Mouse (Mus musculus) fat pad, adult 2 months (tissue): ENCODE data around the gene 4930558C23Rik.
A peak's percentile ranks its signal among the peaks of the same experiment; 100 is the strongest.
"Not testable (repeated sequence)": the region's sequence is repeated elsewhere in the genome, so short reads cannot be mapped to it uniquely, and the experiment has no call there.

Experiments used
- DNase-seq: peaks from one replicate; pipeline ENCODE4 v3.0.0-alpha.2; 2011; ENCODE audit warnings: low read depth, low spot score; ENCODE audit errors: extremely low read depth

4930558C23Rik gene

DNA sequence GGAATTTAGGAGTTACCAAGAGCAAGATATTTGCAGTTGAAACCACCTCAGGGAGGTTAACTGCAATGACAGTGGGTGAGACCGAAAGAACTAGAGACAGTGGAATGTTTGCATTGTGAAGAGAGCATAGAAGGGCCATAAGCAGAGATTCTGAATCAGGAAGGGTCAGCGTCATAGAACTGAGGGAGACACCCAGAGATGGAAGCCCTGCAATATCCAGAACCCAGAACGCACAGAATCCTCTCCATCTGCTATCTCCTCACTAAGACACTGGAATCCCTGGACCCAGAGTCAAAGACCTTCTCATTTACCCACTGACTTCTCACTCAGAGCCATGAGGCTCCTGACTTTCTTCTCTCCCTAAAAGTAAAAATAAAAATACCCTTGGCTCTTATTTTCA is at the start of gene 4930558C23Rik:
TSS of gene 4930558C23Rik (minus strand) at position 101 of the 400 bp plus-strand sequence.
- no peak for DNase-seq

DNA sequence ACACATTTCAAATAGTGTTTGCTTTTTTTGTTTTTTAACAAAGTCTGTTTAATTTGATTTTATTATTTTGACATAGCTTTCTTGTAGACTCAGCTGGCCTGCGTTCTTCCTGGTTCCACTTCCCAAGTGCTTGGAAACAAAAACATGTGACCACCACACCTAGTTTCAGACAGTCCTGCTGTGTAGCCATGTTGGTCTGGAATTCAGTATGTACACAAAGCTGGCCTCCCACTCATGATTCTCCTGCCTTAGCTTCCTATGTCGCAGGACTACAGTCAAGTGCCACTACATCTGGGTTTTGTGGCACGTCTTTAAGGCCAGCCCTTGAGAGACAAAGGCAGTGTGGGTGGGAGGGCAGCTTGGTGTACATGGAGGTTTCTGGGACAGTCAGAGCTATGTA is 48.3 kb upstream of the 4930558C23Rik start:
- DNase-seq, result no peak

DNA sequence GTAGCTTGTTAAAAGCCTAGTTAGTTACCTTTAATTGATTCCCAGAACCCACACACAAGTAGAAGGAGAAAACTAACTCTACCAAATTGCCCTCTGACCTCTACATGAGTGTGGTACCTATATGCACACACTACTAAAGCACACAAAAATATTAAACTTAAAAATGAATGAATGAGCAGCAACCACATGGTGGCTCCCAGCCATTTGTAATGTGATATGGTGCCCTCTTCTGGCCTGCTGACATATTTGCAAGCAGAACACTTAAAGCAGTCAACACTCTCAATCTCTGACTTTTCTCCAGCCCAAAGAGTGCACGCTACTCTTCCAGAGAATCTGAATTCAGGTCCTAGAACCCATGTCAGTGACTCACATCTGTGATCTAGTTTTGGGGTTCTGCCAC is 47.8 kb upstream of the 4930558C23Rik start:
- DNase-seq, result no peak

DNA sequence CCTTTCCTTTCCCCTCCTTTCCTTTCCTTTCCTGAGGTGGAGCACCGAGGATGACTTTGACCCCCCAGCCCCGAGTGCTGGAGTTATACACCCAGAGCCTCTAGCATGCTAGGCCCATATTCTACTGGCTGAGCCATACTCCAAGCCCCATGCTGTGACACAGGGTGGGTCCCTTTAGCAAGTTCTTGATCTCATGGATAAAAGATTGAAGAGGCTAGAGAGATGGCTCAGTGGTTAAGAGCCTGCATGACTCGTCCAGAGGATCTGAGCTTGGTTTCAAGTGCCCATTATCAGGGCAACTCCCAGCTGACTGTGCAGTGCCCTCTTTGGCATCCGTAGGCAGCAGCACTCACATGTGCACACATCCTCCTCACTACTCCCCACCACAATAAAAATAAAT is 42.7 kb upstream of the 4930558C23Rik start:
- DNase-seq, result no peak

DNA sequence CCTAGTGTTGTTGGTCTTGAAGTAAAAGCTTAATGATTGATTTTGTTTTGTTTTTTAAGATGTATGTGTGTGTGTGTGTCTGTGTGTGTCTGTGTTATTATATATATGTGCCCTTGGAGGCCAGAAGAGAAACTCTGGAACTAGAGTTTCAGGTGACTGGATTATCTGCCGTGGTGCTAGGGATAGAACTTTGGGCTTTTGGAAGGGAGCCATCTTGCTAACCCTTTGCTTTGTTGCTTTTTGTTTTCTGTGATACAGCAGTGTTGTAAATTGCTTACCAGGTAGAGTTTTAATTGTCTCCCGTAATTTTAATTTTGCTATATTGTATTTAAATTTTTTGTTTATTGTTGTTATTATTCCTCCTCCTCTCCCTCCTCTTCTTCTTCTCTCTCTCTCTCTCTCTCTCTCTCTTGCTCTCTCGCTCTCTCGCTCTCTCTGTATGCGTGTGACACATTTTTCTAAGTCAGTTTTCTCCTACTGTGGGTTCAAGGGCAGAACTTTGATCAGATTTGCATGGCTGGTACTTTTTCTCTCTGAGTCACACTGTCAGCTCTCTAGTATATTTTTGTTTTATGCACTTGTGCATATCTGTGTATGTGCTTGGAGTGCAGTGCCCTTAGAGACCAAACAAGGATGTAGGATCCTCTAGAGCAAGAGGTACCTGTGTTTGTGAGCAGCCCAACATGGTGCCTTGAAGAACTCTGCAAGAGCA is 39.9 kb upstream of the 4930558C23Rik start:
- DNase-seq, result no peak

DNA sequence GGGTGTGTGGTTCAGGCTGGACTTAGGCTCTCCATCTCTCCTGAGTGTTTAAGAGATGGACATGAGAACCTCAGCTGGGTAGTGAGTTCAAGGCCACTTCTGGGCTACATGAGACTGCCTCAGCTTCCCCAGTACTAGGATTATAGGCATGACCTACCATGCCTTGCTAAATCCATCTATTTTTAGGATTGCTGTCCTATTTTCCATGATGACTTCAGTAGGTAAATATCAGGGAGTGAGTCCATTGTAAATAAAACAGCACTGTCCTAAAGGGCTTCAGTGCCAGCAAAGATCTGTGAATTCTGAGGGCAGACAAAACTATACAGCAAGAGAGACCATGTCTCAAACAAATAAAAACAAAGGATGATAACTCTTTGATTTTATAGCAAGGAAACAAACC is 37.0 kb upstream of the 4930558C23Rik start:
- DNase-seq, result no peak

DNA sequence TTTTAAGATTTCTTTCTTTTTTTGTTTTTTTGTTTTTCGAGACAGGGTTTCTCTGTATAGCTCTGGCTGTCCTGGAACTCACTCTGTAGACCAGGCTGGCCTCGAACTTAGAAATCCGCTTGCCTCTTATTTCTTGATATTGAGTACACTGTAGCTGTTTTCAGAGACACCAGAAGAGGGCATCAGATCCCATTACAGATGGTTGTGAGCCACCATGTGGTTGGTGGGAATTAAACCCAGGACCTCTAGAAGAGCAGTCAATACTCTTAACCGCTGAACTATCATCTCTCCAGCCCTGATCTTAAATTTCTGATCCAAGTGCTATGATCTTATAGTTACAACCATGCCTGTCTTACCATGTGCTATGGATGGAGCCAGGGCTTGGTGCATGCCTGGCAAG is 36.0 kb upstream of the 4930558C23Rik start:
- not testable (repeated sequence) for DNase-seq

DNA sequence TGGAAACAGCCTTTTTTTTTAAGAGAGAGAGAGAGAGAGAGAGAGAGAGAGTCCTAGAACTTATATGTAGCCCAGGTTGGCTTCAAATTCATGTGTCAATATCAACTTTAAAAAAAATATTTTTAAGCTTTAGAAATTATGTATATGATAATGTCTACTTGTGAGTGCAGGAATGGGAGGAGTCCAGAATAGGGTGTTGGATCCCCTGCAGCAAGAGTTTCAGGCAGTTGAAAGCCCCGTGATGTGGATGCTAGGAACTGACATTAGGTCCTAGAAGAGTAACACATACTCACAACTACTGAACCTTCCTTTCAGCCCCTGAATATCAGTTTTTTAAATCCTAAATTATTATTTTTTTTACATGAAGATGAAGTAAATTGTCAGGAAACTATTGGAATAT is 32.9 kb upstream of the 4930558C23Rik start:
- DNase-seq, result no peak

DNA sequence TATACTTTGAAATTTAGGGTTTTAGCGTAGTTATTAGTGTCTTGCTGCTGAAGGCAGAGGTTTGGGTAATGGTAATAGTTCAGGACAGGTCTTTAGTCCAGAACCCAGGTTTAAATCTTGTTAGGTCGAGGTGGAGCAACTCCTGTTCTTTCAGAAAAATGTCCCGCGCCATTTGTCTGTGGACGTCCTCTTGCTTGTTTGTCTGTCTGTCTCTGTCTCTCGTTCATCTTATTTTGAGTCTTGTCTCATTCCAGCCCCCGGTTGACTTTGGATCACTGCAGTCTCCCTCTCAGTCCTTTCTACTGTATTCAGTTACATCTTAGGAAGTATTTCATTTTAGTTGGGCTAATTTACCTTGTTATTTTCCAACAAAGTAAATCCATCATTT is 32.3 kb upstream of the 4930558C23Rik start:
- no peak for DNase-seq

DNA sequence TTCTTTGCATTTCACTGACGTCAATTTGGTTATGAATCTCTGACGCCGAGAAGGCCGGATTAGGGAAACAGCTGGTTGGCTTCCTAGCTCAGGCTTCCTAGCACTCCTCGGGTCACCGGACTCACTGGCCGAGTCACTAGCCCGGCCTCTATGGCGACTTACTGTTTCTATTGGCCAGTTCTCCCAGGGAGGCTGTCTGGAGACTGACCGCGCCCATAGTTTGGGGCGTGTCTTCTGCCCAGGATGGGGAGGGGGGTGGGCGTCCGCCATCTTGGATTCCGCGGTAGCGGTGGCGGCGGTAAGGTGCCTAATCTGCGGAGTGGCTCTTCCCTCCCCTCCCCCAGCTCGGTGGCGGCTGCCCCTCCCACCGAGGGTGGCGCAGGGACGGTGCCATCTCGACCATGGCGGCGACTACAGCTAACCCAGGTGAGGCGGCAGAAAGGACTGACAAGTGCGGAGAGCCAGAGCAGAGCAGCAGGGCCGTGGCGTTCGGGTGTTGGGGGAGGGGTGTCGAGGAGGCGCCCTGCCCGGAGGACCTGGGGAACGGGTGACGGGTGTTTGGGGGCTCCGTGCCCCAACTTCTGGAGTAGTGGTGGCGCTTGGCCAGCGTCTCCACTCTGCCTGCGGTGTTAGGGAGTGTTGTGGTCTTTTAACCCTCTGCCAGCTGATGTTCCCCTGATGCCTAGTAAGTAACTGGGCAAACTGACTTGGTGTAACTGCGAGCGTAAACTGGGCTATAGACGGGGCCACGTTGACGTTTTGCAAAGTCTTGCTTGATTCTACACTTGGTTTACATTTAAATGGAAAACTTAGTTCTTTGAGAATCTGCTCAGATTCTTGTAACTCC is 31.7 kb upstream of the 4930558C23Rik start, which contains the start of gene Arnt:
TSS of gene Arnt (plus strand) at position 253 of the 847 bp plus-strand sequence.
- peak; percentile 76 for DNase-seq

DNA sequence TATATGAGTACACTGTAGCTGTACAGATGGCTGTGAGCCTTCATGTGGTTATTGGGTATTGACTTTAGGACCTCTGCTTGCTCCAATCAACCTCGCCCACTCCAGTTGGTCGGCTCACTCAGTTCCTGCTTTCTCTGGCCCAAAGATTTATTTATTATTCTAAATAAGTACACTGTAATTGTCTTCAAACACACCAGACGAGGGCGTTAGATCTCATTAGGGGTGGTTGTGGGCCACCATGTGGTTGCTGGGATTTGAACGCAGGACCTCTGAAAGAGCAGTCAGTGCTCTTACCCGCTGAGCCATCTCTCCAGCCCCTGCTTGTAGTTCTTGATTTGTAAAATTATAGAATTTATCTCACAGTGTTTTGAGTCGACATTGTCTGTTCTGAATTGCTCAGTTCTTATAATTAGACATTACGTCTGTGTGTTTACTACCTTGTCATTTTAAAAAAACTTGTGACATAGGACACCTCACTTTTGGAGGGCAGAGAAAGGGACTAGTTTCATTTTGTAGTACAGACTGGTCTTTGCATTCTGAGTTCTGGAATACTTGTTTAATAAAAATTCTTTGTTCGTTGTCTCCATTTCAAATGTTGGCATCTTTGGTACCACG is 30.8 kb upstream of the 4930558C23Rik start:
- DNase-seq, result no peak

DNA sequence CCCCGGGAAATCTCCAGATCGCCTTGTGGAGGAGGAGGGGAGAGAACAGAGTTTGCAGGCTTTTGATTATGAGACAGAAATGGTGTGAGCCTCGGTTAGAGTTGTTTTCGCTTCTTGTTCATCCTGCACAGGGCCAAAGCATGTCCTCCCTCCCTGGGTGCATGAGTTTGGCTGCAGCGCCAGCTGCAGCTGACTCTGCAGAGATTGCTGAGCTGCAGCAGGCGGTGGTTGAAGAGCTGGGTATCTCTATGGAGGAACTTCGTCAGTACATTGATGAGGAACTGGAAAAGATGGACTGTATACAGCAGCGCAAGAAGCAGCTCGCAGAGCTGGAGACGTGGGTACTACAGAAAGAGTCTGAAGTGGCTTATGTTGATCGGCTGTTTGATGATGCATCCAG is 25.8 kb upstream of the 4930558C23Rik start:
- DNase-seq, result not testable (repeated sequence)

DNA sequence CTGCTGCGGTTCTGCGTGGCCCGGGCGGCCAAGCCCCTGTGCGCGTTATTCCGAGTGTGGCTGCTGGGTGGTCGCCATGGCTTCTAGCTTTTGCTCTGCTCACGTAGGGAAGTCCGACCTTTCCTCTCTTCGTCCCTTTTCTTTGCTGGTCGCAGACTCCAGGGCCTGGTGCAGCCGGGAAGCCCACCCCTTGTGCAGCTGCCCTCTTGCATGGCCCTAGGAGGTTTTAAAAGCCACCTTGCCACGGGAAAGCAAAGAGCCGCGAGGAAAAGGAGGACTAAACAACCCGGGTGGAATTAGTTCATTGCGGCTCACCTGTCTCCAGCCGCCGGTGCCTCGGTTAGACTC is 25.2 kb upstream of the 4930558C23Rik start:
- not testable (repeated sequence) for DNase-seq

DNA sequence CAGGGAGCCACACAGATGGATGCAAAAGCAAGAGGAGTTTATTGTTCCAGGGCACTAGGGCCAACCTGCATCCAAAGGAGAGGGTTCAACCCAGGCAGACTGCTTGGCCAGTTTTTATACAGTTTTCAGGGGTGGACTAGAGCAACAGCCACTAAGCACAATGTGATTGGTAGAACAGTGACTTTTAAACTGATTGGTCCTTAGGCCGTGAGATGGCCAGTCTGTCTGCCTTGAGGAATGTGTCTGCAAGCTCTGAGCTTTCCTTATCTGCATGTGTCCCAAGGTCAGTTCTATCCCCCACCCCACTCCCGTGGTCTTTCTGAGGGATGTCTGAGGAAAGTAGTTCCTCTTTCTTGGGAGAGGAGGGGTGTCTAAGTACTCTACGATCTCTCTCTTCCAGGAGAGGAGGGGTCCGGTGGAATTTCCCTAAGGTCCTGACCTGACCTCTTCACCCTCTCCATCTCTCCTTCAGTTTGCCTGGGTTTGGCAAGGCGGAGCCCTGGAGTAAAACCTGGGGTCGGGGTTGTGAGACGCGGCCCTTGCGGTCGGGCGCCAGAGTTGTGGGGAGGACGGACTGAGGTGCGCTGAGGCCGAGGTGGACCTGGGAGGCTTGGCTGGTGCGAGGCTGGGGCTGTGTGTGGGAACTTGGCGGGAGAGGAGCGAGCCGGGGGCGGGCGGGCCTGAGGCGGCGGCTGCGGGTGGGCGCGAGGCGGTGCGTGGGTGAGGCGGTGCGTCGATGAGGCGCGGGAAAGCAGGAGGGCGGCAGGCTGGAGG is 24.7 kb upstream of the 4930558C23Rik start:
- not testable (repeated sequence) for DNase-seq

DNA sequence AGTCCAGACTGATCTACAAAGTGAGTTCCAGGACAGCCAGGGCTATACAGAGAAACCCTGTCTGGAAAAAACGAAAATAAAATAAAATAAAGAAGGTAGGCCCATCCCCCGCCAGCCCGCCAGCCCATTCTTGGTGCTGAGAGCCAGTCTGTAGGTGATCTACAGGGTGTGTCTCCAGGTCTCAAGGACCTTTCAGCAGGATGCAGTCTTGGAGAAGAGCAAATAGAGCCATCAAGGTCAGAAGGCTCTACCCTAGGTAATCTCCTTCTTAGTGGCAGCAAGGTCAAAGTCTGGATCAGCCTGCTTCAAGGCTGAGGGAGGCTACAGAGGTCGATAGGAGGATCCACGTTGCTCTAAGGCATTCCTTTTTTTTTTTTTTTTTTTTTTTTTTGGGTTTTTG is 23.8 kb upstream of the 4930558C23Rik start:
- DNase-seq, result not testable (repeated sequence)

DNA sequence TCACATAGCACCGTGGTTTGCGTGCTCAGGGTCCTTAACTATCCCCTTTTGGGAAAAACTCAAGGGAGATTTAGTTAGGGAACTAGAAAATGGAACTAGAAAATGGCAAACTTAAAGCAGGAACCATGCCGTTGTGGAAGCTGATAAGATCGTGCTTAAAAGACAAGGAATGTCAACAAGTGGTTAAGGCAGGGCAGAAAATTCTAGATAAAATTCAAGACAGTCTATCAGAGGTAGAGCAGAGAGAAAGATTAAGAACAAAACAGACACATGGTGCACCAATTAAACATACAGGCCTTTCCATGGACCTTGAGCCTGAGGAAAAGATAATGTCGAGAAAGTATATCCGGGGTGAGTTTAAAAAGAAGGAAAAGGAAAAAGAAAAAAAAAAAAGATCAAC is 15.2 kb upstream of the 4930558C23Rik start:
- no peak for DNase-seq

DNA sequence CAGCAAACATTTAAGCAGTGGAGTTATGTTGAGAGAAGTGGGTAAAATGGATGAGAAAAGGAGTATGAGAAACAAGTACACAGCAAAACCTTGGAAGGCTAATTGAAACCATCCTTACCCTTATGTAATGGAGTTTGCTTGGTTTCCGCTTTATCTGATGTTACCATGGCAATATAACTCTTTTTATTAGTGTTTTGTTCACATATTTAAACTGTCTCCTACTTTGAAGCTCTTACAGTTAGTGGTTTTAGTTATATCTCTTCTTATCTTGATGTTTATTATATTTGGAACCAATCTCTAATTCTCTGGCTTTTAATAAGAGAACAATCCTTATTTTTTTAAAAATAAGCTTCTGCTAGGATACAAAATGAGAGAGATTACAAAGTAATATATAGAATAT is 9.6 kb upstream of the 4930558C23Rik start:
- no peak for DNase-seq

DNA sequence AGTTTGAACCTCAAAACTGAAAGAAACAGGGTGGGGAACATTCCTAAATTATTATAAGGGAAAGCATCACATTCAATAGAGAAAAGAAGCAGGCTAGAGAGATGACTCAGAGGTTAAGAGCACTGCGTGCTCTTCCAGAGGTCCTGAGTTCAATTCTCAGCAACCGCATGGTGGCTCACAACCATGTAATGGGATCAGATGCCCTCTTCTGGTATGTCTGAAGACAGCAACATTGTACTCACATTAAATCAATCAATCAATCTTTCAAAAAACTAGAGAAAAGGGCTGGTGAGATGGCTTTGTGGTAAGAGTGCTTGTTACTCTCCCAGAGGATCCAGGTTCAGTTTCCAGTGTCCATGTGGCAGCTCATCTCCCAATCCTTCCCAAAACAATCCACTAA is 6.2 kb upstream of the 4930558C23Rik start:
- DNase-seq, result no peak

DNA sequence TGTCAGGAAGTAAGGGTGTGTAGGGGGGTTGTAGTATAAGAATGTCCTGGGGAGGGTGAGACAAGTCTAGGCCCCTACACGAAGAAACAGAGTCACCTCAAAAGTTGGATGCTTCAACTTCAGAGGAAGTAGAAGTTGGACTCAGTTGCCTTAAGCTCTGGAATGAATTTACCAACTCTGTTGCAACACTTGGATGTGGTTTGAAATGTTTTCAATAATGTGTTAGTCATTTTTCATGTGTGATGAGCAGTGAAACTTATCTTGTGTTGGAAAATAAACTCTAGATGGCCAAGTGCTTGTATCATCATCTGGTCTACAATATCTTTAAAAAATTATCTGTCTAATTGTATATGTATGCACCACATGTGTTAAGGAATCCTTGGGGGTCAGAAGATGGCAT is 5.1 kb upstream of the 4930558C23Rik start:
- DNase-seq, result no peak

DNA sequence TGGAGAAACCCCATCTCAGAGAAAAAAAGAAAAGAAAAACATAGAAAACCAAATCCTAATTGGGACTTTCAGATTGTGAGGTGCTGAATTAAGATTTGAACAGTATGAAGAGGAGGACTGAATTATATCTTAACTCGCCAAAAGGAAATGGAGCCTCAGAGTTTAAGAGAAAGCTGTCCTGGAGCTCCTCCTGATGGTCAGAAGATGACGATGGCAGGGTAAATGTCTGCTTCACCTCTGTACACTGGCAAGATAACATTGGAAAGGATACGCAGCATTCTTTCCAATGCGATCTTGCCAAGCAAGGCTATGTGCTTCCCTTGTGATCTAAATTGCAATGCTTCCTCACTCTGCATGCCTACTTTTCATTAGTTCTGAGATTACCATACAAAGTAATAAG is 8.3 kb downstream of the 4930558C23Rik start:
- DNase-seq, result no peak

DNA sequence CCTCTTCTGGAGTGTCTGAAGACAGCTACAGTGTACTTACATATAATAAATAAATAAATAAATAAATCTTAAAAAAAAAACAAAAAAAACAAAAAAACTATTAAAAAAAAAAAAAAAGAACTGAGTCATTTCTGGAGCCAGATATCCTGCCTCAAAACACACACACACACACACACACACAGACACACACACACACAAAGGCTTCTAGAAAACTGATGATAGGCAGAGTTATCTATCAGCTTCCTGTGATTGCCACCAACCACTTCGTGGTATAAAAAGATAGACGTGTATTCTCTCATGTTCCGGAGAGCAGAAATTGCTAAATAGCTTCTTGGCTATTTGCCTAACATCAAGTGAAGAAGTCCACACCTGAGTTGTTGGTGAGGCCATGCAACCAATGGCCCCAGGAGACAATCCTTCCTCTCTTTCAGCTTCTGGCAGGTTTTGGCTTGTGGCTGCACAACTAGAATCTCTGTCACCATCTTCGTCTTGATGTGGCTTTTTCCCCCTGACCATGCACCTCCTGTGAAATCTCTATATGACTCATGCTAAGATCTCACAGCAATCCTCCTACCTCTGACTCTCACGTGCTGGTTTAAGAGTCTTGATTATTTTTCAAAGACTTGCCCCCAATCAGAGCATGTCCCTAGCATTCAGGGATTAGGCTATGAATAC is 17.1 kb downstream of the 4930558C23Rik start:
- DNase-seq, result no peak
